Mouse (Mus musculus): Measurements from ENCODE around the gene Elmo1.
"Not testable (repeated sequence)": the region's sequence is repeated elsewhere in the genome, so short reads cannot be mapped to it uniquely, and the experiment has no call there.

Gene Elmo1

GRCm38 (mm10) chr13:20609003-20609688 is 518.8 kb downstream of the Elmo1 start:
- no peak for DNase-seq (ENCODE audit: low spot score in 2 of 2)

GRCm38 (mm10) chr13:20615596-20616469 is 525.4 kb downstream of the Elmo1 start:
- no peak for DNase-seq (ENCODE audit: low spot score in 2 of 2)

- DNase-seq (ENCODE audit: low spot score in 2 of 2): no peak
Observed at GRCm38 (mm10) chr13:20619946-20620345, 529.5 kb downstream of the Elmo1 start.

- no peak for DNase-seq (ENCODE audit: low spot score in 2 of 2)
Observed at GRCm38 (mm10) chr13:20623071-20623850, 532.9 kb downstream of the Elmo1 start.

GRCm38 (mm10) chr13:20627796-20628195 is 537.4 kb downstream of the Elmo1 start:
- no peak for DNase-seq (ENCODE audit: low spot score in 2 of 2)

GRCm38 (mm10) chr13:20632477-20632876 is 542.1 kb downstream of the Elmo1 start:
- no peak for DNase-seq (ENCODE audit: low spot score in 2 of 2)

GRCm38 (mm10) chr13:20634679-20635078 is 544.3 kb downstream of the Elmo1 start:
- not testable (repeated sequence) for DNase-seq (ENCODE audit: low spot score in 2 of 2)

GRCm38 (mm10) chr13:20635646-20636045 is 545.2 kb downstream of the Elmo1 start:
- no peak for DNase-seq (ENCODE audit: low spot score in 2 of 2)
